Mouse (Mus musculus): ENCODE results near the gene Fam149a. TPM values are rescaled to one million over a fixed set of nuclear protein-coding genes. Genes with fewer than 3 reads are reported as not detected.
A peak's percentile ranks its signal among the peaks of the same experiment; 100 is the strongest.
"Not testable (repeated sequence)": the region's sequence is repeated elsewhere in the genome, so short reads cannot be mapped to it uniquely, and the experiment has no call there.

The Fam149a gene
- total RNA-seq, 2 experiments from 2014 or later = 13.6 to 15.6 TPM

- DNase-seq (ENCODE audit: low spot score in 2 of 2) = peak in 1 of 2 experiments; percentile 6
Observed at GRCm38 (mm10) chr8:45333493-45333892, 48.6 kb downstream of the Fam149a start.

GRCm38 (mm10) chr8:45332685-45333409, 49.2 kb downstream of the Fam149a start, which contains the start of gene Cyp4v3:
TSS of gene Cyp4v3 (minus strand) at chr8:45333216.
- peak; percentile 30 to 45 for DNase-seq (ENCODE audit: low spot score in 2 of 2)

DNA sequence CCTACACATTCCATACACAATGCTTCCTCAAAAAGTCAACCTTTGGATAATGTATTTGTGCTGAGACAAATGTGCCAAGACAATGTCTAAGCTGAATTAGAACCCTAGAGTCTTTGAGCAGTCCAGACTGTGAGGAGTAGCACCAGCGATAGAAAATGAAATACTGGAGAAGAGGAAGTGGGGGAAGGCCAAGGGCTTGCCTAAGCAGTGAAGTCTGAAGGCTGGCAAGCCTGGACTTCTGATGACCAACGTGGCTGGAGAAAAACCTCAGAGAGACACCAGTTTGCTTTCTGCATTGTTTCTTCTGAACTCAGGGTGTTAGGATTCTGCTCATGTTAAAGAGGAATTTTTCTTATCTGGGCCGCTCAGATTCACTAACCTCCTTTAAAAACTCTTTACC, 51.2 kb downstream of the Fam149a start:
- no peak for DNase-seq (ENCODE audit: low spot score in 2 of 2)

GRCm38 (mm10) chr8:45329206-45329980, 52.7 kb downstream of the Fam149a start:
- no peak for DNase-seq (ENCODE audit: low spot score in 2 of 2)

- not testable (repeated sequence) for DNase-seq (ENCODE audit: low spot score in 2 of 2)
Observed at GRCm38 (mm10) chr8:45327076-45327475, 55.0 kb downstream of the Fam149a start.

DNA sequence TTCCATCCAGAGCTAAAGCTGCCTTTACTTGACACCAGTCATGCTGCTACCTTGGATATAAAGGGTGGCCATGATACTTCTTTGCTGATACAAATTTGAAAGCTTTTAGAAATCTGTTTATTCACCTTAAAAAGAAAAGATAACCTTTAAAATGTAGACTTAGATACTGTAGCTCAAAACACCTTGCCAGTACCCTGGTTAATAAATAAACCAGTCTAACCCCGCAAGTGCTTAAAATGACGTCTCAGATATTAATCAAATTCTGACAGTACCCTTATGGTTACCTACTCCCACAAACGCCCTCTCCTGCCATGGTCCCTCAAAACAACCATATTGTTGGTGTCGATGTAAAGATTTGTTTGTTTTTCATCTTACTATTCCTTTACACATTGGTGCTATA, 57.9 kb downstream of the Fam149a start:
- no peak for DNase-seq (ENCODE audit: low spot score in 2 of 2)

DNA sequence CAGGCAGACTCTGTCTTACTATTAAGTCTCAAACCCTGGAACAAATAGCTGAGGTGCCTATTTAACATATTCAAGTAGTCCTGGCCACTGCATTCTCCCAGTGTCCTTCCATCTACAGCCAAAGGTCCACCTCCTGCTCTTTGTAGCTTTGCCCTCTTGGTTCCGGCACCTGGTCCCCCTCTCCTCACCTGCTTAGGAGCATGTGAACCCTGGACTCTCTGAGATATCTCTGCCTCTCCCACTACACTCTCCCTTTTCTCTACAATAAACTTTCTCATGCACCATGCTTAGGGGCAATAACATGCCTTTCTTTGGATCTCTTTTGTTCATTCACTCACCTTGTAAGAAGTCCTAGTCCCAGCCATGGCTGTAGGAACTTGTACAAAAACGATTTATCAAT, 60.7 kb downstream of the Fam149a start:
- no peak for DNase-seq (ENCODE audit: low spot score in 2 of 2)

DNA sequence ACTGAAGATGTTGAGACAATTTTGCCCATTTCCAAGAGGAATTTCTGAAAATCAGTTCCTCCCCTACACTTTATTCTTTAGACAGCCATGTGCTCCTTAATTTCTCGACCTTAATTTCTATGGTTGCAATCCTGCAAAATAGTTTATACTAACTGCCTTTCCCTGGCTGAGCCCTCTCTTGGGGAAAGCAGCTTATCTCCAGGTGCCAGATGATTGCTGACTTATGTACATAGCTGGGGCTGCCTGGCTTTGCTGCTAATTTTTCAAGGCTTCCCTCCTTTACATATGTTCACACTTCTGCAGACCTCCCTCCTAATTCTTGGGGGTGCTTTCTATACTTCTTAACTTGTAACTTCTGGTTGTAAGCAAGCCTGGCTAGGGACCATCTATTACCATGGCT, 61.2 kb downstream of the Fam149a start:
- no peak for DNase-seq (ENCODE audit: low spot score in 2 of 2)

GRCm38 (mm10) chr8:45310967-45311366, 71.1 kb downstream of the Fam149a start:
- DNase-seq (ENCODE audit: low spot score in 2 of 2) = no peak

DNA sequence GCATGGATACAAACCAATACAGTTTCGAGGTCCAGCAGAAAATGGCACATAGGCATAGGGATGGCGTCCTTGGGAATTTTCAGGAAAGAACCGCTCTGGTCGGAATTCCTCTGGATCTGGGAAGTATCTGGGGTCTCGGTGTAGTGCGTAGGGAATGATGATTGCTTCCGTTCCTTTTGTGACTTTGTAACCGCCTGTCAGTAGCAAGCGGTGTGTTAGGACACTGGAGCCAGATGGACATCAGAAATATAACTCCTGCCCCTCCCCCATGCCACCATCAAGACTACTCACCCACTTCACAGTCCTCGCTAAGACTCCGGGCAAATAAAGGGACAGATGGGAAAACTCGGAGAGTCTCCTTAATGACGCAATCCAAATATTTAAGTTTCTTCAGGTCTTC, 73.7 kb downstream of the Fam149a start, which contains the start of gene Gm45753:
Gene Gm45753, minus strand, starts transcription at position 101 of the 400 bp plus-strand sequence.
- no peak for DNase-seq (ENCODE audit: low spot score in 2 of 2)

GRCm38 (mm10) chr8:45305479-45305878, 76.6 kb downstream of the Fam149a start:
- no peak for DNase-seq (ENCODE audit: low spot score in 2 of 2)

DNA sequence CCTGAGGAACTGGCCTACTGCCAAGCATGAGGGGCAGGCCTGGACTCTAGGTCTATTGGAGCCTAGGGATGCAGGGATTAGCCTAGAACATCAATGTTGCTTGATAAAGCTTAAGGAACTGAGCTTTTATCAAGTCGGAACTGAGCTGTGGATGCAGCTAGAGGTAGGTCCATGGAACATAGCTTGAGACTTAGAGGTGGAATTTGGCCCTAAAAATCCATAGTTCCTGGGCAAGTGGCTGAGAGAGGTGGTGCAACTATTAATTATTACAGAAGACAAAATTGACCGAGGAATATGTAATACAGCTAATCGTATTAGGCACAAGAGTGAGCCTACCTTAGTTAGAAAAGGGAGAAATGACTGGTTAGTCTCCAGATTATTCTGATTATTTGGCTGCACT, 77.7 kb downstream of the Fam149a start:
- no peak for DNase-seq (ENCODE audit: low spot score in 2 of 2)

DNA sequence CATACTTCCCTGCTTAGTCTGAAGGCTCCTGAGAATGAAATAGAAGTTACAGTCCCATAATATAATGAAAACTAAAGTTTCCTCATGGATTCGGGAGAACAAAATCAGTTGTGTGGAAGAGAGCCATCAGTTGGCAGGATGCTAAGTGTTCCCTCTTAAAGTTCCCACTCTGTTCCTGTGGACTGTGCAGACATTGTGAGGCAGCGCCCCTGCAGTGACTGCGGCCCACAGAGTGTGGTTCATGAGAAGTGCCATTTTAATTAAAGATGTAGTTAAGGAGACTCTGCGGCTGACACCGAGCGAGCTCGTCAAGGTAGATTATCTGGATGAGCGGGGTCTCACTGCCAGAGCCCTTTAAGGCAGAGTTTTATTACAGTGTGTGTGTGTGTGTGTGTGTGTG, 79.7 kb downstream of the Fam149a start:
- peak in 1 of 2 experiments; percentile 52 for DNase-seq (ENCODE audit: low spot score in 2 of 2)

DNA sequence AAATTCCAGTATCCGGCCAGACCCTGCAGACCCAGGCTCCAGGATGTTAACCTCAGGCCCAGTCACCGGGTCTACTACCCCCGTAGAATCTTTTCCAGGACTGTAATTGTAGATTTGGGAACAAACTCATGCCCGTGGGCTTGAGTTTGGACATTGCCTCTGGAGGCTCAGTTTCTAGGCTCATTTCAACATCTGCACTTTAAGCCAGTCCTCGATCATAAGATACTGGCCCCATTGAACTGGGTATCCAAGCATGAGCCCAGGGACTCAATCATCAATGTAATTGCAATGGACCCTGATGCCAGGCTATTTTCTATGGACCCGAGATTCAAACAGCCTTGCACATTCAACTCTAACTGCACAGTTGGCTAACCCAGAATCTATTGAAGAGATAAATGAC, 86.8 kb downstream of the Fam149a start:
- no peak for DNase-seq (ENCODE audit: low spot score in 2 of 2)

GRCm38 (mm10) chr8:45294687-45295086, 87.4 kb downstream of the Fam149a start, which contains the start of gene Klkb1:
TSS of gene Klkb1 (minus strand) at chr8:45294859.
- no peak for DNase-seq (ENCODE audit: low spot score in 2 of 2)

DNA sequence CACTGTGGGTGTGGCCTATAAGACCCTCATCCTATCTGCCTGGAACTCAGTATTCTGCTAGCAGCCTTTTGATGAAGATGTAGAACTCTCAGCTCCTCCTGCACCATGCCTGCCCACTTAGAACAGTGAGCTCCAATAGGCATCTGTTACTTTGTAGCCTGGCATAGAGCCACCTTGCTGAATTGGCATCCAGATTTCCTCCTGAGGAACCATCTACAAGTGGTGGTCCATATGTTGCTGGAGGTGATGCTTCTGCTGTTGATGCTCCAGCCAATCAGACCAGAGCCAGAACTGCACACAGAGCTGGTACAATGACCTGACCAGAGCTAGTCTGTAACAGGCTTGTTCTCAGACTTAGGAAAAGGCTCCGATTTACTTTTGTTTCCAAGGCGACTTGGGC, 90.3 kb downstream of the Fam149a start:
- peak; percentile 66 to 84 for DNase-seq (ENCODE audit: low spot score in 2 of 2)

Other genes with a start within 250 kb of the Fam149a start
- not detected for gene F11, start 120.3 kb downstream of the Fam149a start, total RNA-seq (2021)
- gene Klkb1, start 87.4 kb downstream of the Fam149a start, total RNA-seq (2021) = not detected
- not detected for gene Gm45753, start 73.8 kb downstream of the Fam149a start, total RNA-seq (2021)
- gene Cyp4v3, start 49.1 kb downstream of the Fam149a start, total RNA-seq (2021) = 1 to 10 TPM; 7.5 to 7.9 TPM
- 10 to 100 TPM in 1 of 2 experiments, 1 to 10 TPM in 1; 8.2 to 11.7 TPM for gene Tlr3, start 28.8 kb upstream of the Fam149a start, total RNA-seq (2021)
- 100 to 1,000 TPM; 166 to 172 TPM for gene Sorbs2, start 125.5 kb upstream of the Fam149a start, total RNA-seq (2021)